ENCODE assay signal across 23 mouse cellular contexts in the genomic region with DNA sequence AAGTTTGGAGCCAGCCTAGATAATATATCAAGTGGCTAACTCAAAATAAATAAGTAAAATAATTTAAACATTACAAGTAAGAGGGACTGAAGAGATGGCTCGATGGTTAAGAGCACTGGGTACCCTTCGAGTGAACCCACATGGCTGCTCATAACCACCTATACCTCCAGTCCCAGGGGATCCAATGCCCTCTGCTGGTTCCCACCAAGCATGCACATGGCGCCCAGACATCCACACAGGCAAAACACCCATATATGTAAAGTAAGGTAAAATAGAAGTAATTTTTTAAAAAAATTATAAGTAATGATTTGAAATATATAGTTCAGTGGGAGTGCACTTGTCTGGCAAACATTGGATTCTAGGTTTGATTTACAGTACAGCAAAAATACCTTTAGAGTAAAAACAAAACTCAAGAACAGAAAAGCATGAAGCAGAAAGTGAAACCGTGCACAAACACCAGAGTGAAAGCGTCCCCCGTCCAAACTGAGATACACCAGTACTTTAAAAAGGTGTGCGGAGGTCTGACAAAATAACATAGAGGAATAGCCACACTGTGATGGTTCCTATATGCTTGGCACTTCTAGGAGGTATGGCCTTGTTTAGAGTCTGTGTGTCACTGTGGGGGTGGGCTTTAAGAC. TPM values are rescaled to one million over a fixed set of nuclear protein-coding genes. Genes with fewer than 3 reads are reported as not detected.
DNase-seq lines count a peak whose midpoint lies in the region; ATAC-seq and TF ChIP-seq lines count a peak whose summit lies in the region.
"Had no signal": no experiment of that assay in that cellular context is flagged by ENCODE, and none has a peak within 500 bp of the region (broad histone marks: within the 10 kb centered on the region; RNA-seq: fewer than 3 reads in every experiment).

No protein-coding gene starts in this region.

- H3K4me1 ChIP-seq in heart, postnatal 0 days (ENCODE audit: control insufficient read depth, insufficient read depth): 0 out of 2 replicates have a peak, but pooled peaks cover 8% of the 10 kb centered on the region
- H3K4me1 ChIP-seq in lung, postnatal 0 days (ENCODE audit: insufficient read depth, low read depth, low read length): no peaks in the 10 kb centered on the region
- no peaks in the 10 kb centered on the region for H3K4me1 ChIP-seq in stomach, postnatal 0 days (replicated peaks; ENCODE audit: control insufficient read depth, insufficient read depth)
- H3K4me1 ChIP-seq: hindbrain, embryonic 10.5 days; lung, embryonic 15.5 days; midbrain, embryonic 10.5 days had no signal

- POLR2A ChIA-PET in Patski (lab: Charles Lee): no interaction called here

- CTCF ChIA-PET in Patski (lab: Charles Lee): no interaction called here

- DNase-seq in heart, postnatal 0 days (ENCODE audit: low spot score): no peak
- DNase-seq in heart, adult 18-20 months: no peak
- no peak for DNase-seq in lung, postnatal 0 days (ENCODE audit: low spot score)
- no peak for DNase-seq in lung, postnatal 14 days
- DNase-seq in Patski (ENCODE audit: low read depth, low spot score): no peak
- DNase-seq in stomach, postnatal 0 days (ENCODE audit: low spot score): no peak
- no peak for DNase-seq in left cerebral cortex, adult 11 months (ENCODE audit: low spot score)
- DNase-seq in gastrocnemius, postnatal 36 days: no peak
- DNase-seq: adrenal gland, postnatal 14 days; cerebellum, adult 9-10 months; gastrocnemius, postnatal 10 days; heart, postnatal 10 days; kidney, adult 8-10 months; kidney, postnatal 10 days; liver, embryonic 13.5 days; thymus, adult 2 months; thymus, postnatal 4 days had no signal

- no peak for TF ChIP-seq EP300 in heart, postnatal 0 days (IDR thresholded peaks at IDR 0.05; ENCODE audit: low read depth)
- TF ChIP-seq EP300 in lung, postnatal 0 days (IDR thresholded peaks at IDR 0.05): no peak
- TF ChIP-seq EP300 in stomach, postnatal 0 days (optimal IDR thresholded peaks at IDR 0.05): no peak

- H3K36me3 ChIP-seq in heart, postnatal 0 days (replicated peaks; ENCODE audit: control insufficient read depth, insufficient read depth, low read length): peaks cover 48% of the 10 kb centered on the region
- no peaks in the 10 kb centered on the region for H3K36me3 ChIP-seq in lung, postnatal 0 days (ENCODE audit: insufficient read depth, low read length)
- H3K36me3 ChIP-seq in stomach, postnatal 0 days (ENCODE audit: control insufficient read depth, insufficient read depth, low read length): peaks cover 4% of the 10 kb centered on the region; the same call in 1 of the 2 replicates

- in situ Hi-C loops in Patski (cut with MboI; ENCODE audit: low pct_unique_long_range_greater_than_20kb): no loop called here

- intact Hi-C loops in gastrocnemius, postnatal 36 days (cut with DNase I): no loop called here

- ATAC-seq in heart, postnatal 0 days (ENCODE audit: insufficient read depth, low read depth): no peak
- ATAC-seq in lung, postnatal 0 days: no peak
- no peak for ATAC-seq in Patski
- ATAC-seq in stomach, postnatal 0 days (ENCODE audit: low FRiP score, low TSS enrichment): no peak
- ATAC-seq: forebrain, embryonic 13.5 days had no signal

- H3K9ac ChIP-seq in heart, postnatal 0 days (replicated peaks; ENCODE audit: low read depth, low read length): no peak overlapping the region
- H3K9ac ChIP-seq in lung, postnatal 0 days (replicated peaks; ENCODE audit: low read depth): no peak overlapping the region
- H3K9ac ChIP-seq in stomach, postnatal 0 days (ENCODE audit: low read length): no peak overlapping the region
- H3K9ac ChIP-seq: forebrain, embryonic 13.5 days; limb, embryonic 13.5 days; liver, embryonic 13.5 days; lung, embryonic 15.5 days had no signal

- peak; percentile 21; the same call in 1 of the 2 replicates for TF ChIP-seq CTCF in heart, postnatal 0 days (IDR thresholded peaks at IDR 0.05; ENCODE audit: low read depth)
- TF ChIP-seq CTCF in lung, postnatal 0 days (IDR thresholded peaks at IDR 0.05): peak; percentile 14; the same call in 1 of the 2 replicates
- TF ChIP-seq CTCF in Patski (IDR thresholded peaks at IDR 0.05): peak; percentile 11
- TF ChIP-seq CTCF in stomach, postnatal 0 days (IDR thresholded peaks at IDR 0.05; ENCODE audit: low read depth): peak; percentile 45

- H3K27me3 ChIP-seq in heart, postnatal 0 days (ENCODE audit: control insufficient read depth, insufficient read depth, low read length): no peaks in the 10 kb centered on the region
- no peaks in the 10 kb centered on the region for H3K27me3 ChIP-seq in lung, postnatal 0 days (replicated peaks; ENCODE audit: insufficient read depth, low read length)
- no peaks in the 10 kb centered on the region for H3K27me3 ChIP-seq in Patski
- no peaks in the 10 kb centered on the region for H3K27me3 ChIP-seq in stomach, postnatal 0 days (ENCODE audit: control insufficient read depth, insufficient read depth, low read length)
- H3K27me3 ChIP-seq: forebrain, embryonic 13.5 days; limb, embryonic 13.5 days; liver, embryonic 13.5 days; lung, embryonic 15.5 days had no signal

- no peak overlapping the region for H3K4me2 ChIP-seq in heart, postnatal 0 days (ENCODE audit: low read depth, low read length)
- H3K4me2 ChIP-seq in lung, postnatal 0 days (replicated peaks; ENCODE audit: low read depth, low read length): no peak overlapping the region
- no peak overlapping the region for H3K4me2 ChIP-seq in stomach, postnatal 0 days (replicated peaks; ENCODE audit: low read depth)
- H3K4me2 ChIP-seq: forebrain, embryonic 13.5 days; limb, embryonic 13.5 days; liver, embryonic 13.5 days; lung, embryonic 15.5 days had no signal

- H3K4me3 ChIP-seq in heart, postnatal 0 days (ENCODE audit: low read depth, low read length): no peak overlapping the region
- no peak overlapping the region for H3K4me3 ChIP-seq in lung, postnatal 0 days (ENCODE audit: low read depth, low read length)
- no peak overlapping the region for H3K4me3 ChIP-seq in stomach, postnatal 0 days (ENCODE audit: low read depth, low read length)
- H3K4me3 ChIP-seq: forebrain, embryonic 13.5 days; heart, embryonic 10.5 days; hindbrain, embryonic 10.5 days; limb, embryonic 13.5 days; liver, embryonic 13.5 days; lung, embryonic 15.5 days; midbrain, embryonic 10.5 days had no signal

- no peak overlapping the region for H3K27ac ChIP-seq in heart, postnatal 0 days (ENCODE audit: low read depth)
- H3K27ac ChIP-seq in lung, postnatal 0 days (ENCODE audit: low read length): no peak overlapping the region
- H3K27ac ChIP-seq in stomach, postnatal 0 days (replicated peaks): no peak overlapping the region
- H3K27ac ChIP-seq: forebrain, embryonic 13.5 days; heart, embryonic 10.5 days; hindbrain, embryonic 10.5 days; limb, embryonic 13.5 days; liver, embryonic 13.5 days; lung, embryonic 15.5 days; midbrain, embryonic 10.5 days had no signal

- WGBS in heart, postnatal 0 days: 89% methylated on average over 7 of the region's 7 CpGs
- 88% methylated on average over 7 of the region's 7 CpGs for WGBS in lung, postnatal 0 days
- WGBS in stomach, postnatal 0 days: 89% methylated on average over 7 of the region's 7 CpGs

- H3K9me3 ChIP-seq in heart, postnatal 0 days (replicated peaks; ENCODE audit: control insufficient read depth, low read length): no peaks in the 10 kb centered on the region
- H3K9me3 ChIP-seq in lung, postnatal 0 days (ENCODE audit: low read length): no peaks in the 10 kb centered on the region
- H3K9me3 ChIP-seq in stomach, postnatal 0 days (ENCODE audit: control insufficient read depth, low read length): no peaks in the 10 kb centered on the region
- H3K9me3 ChIP-seq: forebrain, embryonic 13.5 days; heart, embryonic 10.5 days; hindbrain, embryonic 10.5 days; limb, embryonic 13.5 days; liver, embryonic 13.5 days; lung, embryonic 15.5 days; midbrain, embryonic 10.5 days had no signal

RNA-seq across cellular contexts. Expression of a gene that starts 20.8 kb away (rescaled TPM):
- total RNA-seq in heart, postnatal 0 days (2014; rRNA removed; ENCODE audit: low replicate concordance): 384 and 402 TPM in 2 replicates
- 460 and 461 TPM in 2 replicates for polyA plus RNA-seq in heart, postnatal 0 days (2015; fragmentation: Nextera tagmentation; extraction: Ambion mirVana)
- 100 to 1,000 TPM; 201 to 206 TPM for total RNA-seq in heart, adult 18-20 months (2021)
- 177 and 190 TPM in 2 replicates for polyA plus RNA-seq in lung, postnatal 0 days (2015; fragmentation: Nextera tagmentation; extraction: Ambion mirVana)
- 371 TPM for polyA plus RNA-seq in Patski (2021)
- 318 and 328 TPM in 2 replicates for polyA plus RNA-seq in stomach, postnatal 0 days (2015; fragmentation: Nextera tagmentation; extraction: Ambion mirVana)
- 100 to 1,000 TPM; 107 to 108 TPM for total RNA-seq in gastrocnemius, postnatal 36 days (2021)

RNA-seq across cellular contexts. Expression of a gene that starts 54.7 kb away (rescaled TPM):
- total RNA-seq in heart, postnatal 0 days (2014; rRNA removed; ENCODE audit: low replicate concordance): 2.9 and 3.5 TPM in 2 replicates
- 1.1 and 1.4 TPM in 2 replicates for polyA plus RNA-seq in heart, postnatal 0 days (2015; fragmentation: Nextera tagmentation; extraction: Ambion mirVana)
- total RNA-seq in heart, adult 18-20 months (2021): 1 to 10 TPM in 1 of 2 experiments, under 1 TPM in 1; 0.74 to 2.0 TPM
- polyA plus RNA-seq in lung, postnatal 0 days (2015; fragmentation: Nextera tagmentation; extraction: Ambion mirVana): 2.3 and 2.8 TPM in 2 replicates
- polyA plus RNA-seq in Patski (2021): 0.41 TPM
- 3.9 and 5.0 TPM in 2 replicates for polyA plus RNA-seq in stomach, postnatal 0 days (2015; fragmentation: Nextera tagmentation; extraction: Ambion mirVana)
- total RNA-seq in gastrocnemius, postnatal 36 days (2021): under 1 TPM; 0.69 to 0.89 TPM
